Mouse (Mus musculus) left cerebral cortex, postnatal 14 days (tissue): ENCODE measurements at regions not wholly inside any gene's neighbourhood (a gene's known extent, or its start where the extent isn't known, plus 50 kb on each side); places are given as distances from the start of the nearest gene placed in this dataset.

Experiments
- DNase-seq, 2 experiments: peaks; one replicate each; pipeline ENCODE4 v3.0.0; 2021 to 2022; ENCODE audit warnings: low spot score in 2 of 2, mixed read lengths in 1 of 2
- intact Hi-C: fragments of 180-260 bp; cut with DNase I; formaldehyde crosslinking; loops from one replicate; pipeline ENCODE4 v1.15.1; 2025

DNA sequence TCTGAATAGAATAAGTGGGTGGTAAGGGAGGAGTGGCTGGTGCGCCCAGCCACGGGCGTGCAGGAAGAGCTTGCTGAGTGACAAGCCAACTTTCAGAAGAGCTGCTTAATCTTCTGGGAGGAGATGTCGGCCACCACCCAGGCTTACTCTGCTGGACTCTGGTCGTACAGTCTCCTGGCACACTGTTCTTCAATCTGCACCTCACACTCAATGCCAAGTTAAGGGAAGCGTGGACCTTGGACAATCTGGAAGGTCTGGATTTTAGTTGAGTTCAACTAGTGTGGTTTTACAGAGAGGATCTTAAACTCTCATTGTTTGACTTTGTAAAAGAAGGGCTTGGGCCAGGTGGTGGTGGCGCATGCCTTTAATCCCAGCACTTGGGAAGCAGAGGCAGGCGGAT is 138.1 kb upstream of the Stmnd1 start:
- DNase-seq: no peak
- intact Hi-C loops: no loop called here

DNA sequence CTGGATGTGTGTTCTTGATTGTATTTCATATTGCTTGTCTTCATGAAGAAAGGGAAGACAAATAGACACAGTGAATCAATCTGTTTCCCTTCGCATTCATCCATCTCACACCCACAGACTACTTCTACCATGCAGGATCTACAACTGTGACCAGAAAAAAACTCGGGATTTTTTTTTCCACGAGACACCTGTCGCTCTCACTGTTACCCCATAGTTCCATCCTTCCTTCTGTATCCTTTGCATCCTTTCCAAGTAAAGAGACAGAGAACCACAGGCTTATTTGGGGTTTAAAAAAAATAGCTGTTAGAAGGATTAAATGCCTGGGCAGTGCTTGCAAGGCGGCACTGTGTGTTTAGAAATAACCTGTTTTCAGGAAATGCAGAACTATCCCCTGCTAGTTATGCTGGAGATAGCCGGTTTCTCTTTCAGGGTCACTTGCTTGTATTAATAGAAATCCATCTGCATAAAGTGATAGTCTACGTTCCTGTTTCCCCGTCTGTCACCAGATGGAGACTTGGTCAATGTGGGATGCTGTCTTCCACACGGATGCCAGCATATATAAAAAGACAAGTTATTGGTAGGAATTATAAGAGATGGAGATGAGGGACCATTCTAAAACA is 144.2 kb upstream of the Stmnd1 start:
- DNase-seq: peak; percentile 16 to 41
- intact Hi-C loops: no loop called here

DNA sequence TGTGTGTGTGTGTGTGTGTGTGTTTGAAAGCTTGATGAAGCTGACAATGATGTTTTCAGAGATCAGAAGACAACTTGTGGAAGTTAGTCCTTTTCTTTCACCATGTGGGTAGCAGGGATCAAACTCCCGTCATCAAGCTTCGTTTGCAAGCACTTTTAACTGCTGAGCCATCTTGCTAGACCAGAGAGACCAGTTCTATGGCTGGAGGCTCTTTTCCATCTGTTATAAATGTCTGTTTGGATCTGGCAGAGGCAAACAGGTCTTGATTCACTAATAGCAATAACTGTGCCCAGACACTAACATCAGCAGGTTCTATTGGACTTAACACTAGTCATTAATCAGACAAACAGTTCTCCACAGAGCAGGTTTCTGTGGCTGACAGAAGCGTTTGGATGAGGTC is 150.1 kb upstream of the Stmnd1 start:
- DNase-seq: no peak
- intact Hi-C loops: no loop called here

DNA sequence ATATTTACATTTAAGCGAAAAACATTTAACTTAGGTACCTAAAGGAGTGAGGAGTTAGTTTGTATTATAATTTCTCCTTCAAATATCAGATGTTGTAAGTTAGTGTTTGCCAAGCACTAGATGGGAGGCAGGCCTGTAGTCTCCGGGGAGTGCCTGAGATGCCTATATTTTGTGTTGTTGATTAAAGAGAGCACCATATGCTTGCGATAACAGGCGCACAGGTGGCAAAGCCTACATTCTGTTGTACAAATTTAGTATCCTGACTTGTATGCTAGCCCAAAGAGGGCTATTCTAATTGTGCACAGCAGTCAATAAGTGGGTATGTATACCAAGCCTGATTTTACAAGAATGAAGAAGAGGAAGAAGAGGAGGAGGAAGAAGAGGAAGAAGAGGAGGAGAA is 151.8 kb upstream of the Atxn1 start:
- intact Hi-C loops: no loop called here
- DNase-seq: no peak

DNA sequence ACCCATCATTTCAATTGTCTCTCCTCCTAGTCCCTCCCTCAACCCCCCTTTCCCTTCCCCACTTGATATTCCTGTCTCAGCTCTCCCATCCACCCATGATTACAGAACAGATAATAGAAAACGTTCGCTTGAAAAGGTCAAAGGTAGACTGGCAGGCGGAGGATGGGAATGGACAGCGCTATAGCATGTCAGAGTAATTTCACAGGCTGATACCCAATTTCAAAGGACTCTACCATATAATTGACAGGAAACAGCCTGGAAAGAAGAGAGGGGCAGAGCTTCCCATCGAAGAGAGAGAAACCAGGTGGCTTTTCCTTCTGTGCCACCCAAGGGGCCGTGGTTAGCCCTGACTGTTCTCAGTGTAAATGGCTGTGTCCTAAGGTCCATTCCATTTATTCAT is 140.2 kb upstream of the Atxn1 start:
- DNase-seq: no peak

DNA sequence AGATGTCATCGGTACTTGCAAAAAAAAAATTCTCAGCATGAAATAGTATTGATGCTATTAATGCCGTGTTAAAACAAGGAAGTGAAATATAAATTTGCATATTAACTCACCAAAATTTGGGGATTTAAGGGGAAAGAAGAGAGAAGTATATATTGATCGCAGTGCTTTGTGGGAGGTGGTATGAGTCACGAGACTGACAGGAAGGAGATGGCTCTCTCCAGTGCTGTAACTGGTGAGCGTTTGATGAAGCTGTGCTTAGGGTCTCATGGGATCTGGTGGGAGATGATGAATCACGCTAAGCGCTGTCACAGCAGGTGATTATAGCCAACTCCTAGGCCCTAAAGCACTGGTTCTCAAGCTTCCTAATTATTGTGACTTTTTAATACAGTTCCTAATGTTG is 133.8 kb upstream of the Atxn1 start:
- intact Hi-C loops: no loop called here
- no peak for DNase-seq

More for the DNA sequence above, 140.2 kb upstream of the Atxn1 start:
- intact Hi-C loops: no loop called here

DNA sequence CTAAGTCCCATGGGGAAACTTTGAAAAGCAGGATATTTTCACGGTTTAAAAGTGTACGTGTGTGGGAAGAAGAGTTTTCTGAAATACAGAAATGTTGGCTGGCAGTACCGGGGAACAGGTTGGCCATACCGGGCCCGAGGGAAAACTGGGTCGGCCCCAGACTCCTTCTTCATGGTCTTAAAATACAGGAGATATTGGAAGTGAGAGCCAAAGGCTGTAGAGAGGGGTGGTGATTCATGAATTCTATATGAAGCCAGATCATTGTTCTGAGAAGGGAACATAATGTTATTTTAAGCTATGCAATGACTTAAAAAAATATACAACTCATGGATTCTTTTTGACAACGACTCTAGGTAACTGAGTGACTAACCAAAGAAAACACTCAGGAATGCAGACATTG is 133.3 kb upstream of the Atxn1 start:
- DNase-seq: peak; percentile 32 to 70
- intact Hi-C loops: no loop called here

DNA sequence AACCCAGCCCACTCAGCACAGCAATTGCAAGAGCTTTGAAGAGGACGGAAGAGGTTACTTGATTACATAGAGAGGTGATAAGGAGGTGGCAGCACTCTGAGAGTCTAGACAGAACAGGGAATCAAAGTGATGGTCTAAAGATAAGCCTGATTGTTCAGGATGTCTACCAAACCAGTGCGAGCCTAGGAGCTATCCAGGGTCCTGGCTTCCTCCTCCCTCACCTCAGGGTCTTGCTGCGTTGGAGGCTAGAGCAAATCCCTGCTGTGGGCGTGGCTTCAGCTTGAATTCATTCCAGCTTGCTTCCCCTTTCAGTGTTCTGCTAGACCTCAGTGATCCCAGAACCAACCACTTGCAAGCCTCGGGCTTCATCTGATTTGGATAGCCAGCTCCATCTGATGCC is 132.2 kb upstream of the Atxn1 start:
- DNase-seq: no peak
- intact Hi-C loops: no loop called here

DNA sequence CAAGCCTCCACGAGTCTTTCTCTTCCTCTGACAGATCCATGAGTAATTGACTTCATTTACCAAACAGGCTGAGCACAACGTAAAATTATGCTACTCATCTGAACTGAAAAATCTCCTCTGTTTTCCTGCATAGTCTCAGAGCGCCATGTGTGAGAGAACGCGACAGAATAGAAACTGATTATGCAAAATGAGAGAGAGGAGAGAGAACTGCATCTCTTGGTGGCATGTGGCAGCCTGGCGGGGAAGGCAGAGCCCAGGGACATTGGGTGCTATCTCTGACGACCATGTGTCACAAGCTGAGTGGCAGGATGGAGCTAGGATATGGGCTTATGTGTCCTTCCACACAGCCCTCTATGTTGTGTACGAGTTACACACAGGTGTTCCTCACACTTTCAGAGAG is 131.6 kb upstream of the Atxn1 start:
- intact Hi-C loops: no loop called here
- peak in 1 of 2 experiments; percentile 35 for DNase-seq

DNA sequence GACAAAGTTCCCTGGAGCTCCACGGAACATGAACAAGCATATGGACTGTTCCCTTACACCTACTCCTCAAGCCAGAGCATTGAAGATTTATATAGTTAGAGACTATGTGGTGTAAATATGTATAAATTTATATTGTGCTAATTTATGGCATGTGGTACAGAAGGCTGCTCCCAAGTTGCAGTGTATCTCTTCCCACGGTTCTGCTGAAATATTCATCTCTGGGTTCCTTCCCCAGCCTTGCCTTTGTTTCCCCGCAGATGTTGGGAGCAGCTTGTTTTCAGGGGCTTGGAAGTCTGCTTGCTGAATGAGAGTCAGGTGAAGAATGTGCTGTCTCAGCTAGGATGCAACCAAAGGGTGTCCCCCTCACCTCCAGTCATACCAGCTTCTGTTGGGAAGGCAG is 128.0 kb upstream of the Atxn1 start:
- intact Hi-C loops: loop anchor here (5.0 kb wide), 1 partner anchor 50 kb away; no protein-coding TSS in a partner anchor
- DNase-seq: no peak

DNA sequence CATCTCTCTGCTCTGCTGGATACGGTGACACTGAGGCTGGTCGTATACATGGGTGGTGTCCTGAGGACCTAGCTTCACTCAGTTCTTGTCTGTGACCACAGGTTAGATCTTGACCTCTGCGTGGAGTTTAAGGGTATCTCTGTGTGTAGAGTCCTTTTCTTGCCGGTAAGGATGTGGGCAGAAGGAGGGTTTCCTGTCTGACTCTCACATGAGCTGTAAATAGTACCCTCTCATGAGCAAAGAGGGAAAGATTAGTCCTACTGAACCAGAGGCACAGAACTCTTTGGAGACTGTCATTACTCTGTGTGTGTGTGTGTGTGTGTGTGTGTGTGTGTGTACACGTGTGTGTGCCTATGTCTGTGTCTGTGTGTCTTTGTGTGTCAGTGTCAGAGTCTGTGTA is 126.3 kb upstream of the Atxn1 start:
- intact Hi-C loops: loop anchor here (5.0 kb wide), 1 partner anchor 49 kb away; no protein-coding TSS in a partner anchor
- DNase-seq: no peak

DNA sequence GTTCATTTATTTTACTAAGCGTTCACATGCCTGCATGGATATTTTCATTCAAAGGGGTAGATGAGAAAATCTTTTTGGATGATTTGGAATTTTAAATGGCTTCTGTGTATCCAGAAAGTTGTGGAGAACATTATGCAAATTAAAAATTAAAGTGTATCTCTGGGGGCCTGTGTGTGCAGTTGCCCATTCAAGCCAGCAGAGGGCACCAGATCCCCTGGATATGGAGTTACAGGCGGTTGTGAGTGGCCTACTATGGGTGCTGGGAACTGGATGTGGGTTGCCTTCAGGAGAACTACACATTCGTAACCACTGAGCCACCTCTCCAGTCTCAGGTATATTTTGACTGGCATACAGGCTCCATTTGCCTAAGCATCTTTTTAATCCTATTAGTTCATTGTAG is 123.4 kb upstream of the Atxn1 start:
- intact Hi-C loops: no loop called here
- no peak for DNase-seq

DNA sequence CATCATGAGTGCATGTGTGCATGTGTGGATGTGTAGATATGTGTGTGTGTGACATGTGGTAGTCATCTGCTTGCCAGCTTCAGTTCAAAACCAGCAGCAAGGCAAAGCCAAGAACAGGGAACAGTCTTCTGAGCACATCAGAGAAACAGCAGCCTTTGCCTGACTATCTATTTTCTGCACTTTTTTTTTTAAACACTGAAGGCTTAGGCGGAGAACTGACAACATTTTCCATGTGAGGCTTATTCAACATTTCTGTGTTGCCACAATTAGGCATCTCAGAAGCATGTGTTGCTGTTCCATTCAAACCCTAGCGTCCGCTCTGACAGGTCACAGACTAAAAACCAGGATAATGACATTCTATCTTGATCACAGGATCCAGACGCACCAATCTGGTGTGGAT is 122.9 kb upstream of the Atxn1 start:
- intact Hi-C loops: no loop called here
- peak in 1 of 2 experiments; percentile 48 for DNase-seq

DNA sequence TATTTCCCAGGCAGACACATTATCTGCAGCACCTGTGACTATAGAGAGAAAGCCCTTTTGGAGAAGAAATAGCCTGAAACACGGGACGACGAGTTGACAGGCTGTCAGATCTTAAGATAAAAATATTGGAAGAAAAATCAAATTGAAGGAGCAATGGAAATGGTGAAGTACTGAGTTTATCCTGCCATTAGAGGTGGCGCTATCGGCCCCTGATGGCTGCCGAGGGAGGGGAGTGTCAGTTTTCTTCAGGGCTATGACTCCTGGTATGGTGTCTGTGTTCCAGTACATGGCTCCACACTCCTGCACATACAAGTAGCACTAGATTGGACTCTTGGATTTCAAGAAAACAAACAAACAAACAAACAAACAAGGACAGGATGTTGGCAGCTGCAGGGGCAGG is 112.1 kb upstream of the Atxn1 start:
- no peak for DNase-seq

DNA sequence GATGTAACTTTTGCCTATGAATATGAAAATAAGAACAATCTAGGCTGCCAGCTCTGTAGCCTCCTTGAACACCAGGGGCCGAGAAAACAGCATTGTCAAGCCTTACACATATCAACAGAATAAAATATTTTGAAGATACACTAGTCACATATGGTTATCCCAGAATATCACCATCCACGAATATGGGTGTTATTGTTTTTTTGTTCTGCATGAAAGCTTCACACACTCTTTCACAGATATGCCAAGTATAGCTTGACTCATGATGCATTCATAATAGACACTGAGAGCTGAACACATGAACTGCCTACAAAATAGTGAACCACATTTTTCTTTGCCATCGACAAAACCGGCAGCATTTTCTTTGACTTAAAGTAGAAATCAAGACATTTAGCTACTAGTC is 106.9 kb upstream of the Atxn1 start:
- intact Hi-C loops: no loop called here

More for the DNA sequence above, 112.1 kb upstream of the Atxn1 start:
- intact Hi-C loops: no loop called here

DNA sequence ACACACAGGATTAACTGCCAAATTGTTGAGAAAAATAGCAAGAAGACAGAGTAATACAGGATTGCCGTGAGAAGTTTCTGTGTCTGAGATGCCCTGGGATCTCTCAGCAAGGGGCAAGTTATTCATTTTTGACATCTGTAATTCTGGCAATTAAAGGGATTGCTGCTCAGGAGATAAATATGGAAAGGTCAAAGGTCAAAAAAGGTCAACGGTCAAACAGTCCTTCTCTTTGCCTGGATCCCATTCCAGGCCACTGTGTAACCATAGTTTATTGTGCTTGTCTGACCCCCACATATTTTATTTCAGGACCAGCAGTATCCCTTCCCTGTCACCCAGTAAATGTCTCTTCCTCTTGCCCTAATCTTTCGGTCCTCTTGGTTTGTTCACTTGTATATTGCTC is 104.8 kb upstream of the Atxn1 start:
- intact Hi-C loops: no loop called here
- no peak for DNase-seq

More for the DNA sequence above, 106.9 kb upstream of the Atxn1 start:
- no peak for DNase-seq

DNA sequence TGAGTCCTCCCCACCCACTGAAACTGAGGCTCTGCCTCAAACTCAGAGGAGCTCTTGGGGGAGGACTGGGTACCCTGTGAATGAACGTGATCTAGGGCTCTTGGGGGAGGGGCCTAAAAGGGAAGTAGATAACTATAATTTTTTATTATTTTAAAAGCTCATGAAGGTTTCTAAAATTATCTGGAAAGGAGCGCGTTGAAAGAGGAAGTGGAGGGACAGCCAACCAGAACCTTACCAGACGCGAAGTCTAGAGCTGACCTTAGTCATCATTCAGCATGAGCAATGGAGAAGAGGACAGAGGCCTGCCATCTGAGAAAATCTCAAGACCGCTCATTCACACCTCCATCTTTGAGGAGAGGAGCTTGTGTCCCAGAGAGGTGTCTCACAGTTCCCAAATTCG is 98.0 kb upstream of the Atxn1 start:
- DNase-seq: no peak
- intact Hi-C loops: no loop called here

DNA sequence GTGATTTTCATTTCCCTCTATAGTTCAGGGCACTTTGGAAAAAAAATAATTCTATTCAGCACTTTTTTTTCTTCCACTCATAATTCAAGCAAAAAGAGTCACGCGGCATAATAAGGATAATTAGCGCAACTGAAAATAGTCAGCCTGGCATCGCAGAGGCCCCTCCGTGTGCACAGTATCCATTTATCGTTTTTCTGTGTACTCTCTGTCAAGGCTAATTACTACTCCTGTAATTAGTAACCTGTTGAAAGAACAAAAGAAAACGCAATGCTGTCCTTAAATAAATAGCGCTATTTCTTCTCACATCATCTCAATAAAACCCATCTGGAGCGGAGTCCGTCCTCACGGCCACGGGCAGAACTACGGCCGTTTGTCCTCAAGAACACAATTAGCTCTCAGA is 95.1 kb upstream of the Atxn1 start:
- intact Hi-C loops: no loop called here
- DNase-seq: no peak

DNA sequence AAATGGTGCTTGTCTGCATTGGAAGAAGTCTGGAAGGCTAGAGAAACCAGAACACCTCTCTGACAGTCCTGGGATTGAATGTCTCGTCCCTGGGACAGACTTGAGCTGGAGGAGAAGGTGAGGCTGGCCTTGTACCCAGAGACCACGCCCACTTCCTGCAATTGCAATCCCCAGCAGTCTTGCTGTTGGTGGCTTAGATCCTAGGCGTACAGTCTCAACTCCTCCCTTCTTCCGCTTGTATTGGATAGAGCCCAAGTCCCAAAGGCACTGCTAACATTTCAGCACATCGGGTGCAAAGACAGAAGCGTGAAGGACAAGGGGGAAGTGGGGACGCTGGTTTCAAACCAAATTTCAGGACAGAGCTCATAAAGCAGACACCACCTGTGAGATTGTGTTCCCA is 94.1 kb upstream of the Atxn1 start:
- no peak for DNase-seq
- intact Hi-C loops: no loop called here

DNA sequence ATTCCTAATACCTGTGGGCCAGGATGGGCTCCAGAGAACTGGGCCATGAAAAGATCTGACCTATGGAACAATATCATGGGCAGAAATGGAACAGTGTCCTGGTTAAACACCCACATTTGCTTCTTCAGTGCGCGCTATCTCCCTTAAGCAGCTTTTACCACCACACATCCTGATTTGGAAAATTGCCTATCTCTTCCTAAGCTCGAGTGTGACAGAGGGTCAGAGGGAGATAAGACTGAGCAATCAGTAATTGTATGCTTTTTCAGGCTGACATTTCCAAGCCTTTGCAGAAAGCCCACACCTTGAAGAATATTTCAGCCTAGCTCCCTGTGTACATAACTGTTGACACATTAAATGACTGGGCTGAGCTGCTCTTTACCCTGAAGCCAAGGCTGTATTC is 93.5 kb upstream of the Atxn1 start:
- no peak for DNase-seq
- intact Hi-C loops: no loop called here

DNA sequence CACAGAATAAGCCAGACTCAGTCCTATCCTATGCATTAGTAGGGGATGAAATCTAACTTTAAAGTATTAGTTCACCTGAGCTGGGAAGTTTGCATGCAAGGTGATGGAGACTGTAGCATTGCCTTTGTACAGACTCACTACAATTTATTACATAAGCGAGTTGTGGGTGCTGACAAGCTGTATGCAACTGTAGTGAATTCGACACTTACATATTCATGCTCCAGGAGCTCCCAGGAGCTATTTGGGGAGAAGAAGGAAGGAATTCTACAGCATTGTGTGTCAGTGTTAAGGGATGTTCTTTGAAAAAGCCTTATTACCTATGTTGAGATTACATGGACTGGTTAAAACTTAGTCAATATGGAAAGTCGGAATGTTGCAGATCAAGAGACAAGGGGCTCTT is 90.6 kb upstream of the Atxn1 start:
- DNase-seq: no peak
- intact Hi-C loops: no loop called here

DNA sequence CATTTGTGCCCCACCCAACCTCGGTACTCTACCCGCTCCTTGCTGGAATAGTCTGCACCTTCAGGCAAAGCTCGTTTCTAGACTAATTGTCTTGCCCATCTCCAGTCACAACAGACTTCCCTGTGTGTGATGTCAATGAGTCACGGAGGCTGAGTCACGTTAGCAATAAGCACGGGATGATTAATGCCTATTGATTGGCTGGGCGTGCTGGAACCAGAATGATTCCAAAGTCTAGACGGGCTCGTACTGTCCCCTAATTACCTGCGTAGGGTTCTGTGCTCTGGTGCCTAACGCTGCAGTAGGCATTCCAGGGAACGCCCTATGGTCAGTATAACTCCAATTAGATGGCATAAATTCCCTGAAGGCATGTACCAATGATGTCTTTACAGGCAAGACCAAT is 78.8 kb upstream of the Atxn1 start:
- intact Hi-C loops: loop anchor here (5.0 kb wide), 2 partner anchors 49 to 76 kb away; partner anchors contain the start of gene Atxn1
- no peak for DNase-seq
